Mouse (Mus musculus): ENCODE measurements around the gene Slc10a3. TPM values are rescaled to one million over a fixed set of nuclear protein-coding genes. Genes with fewer than 3 reads are reported as not detected.
"Not testable (repeated sequence)": the region's sequence is repeated elsewhere in the genome, so short reads cannot be mapped to it uniquely, and the experiment has no call there.

The Slc10a3 gene
- polyA plus RNA-seq, 1 experiment from 2014 or later, result 10.8 TPM

GRCm38 (mm10) chrX:74367512-74367911 lies 5.6 kb downstream of the Slc10a3 start:
- Histone ChIP-seq H3K4me1 (ENCODE audit: control insufficient read depth, insufficient read depth, low read length) (0 out of 2 replicates have a peak, but pooled peaks cover 3% of the 10 kb centered on the region), H3K27me3 (ENCODE audit: control insufficient read depth, insufficient read depth, low read length) (no peaks in the 10 kb centered on the region), H3K4me3 (ENCODE audit: low read depth, low read length) (peak overlapping the region; percentile 50), H3K27ac (replicated peaks; ENCODE audit: low read depth, low read length) (no peak overlapping the region), H3K36me3 (ENCODE audit: control insufficient read depth, insufficient read depth, low read length) (no peaks in the 10 kb centered on the region), H3K9me3 (ENCODE audit: control insufficient read depth, low read length) (no peaks in the 10 kb centered on the region), H3K4me2 (ENCODE audit: low read depth, severe bottlenecking) (peak overlapping the region; percentile 60), H3K9ac (ENCODE audit: low read length) (peak overlapping the region; percentile 74)
- no peak for DNase-seq (ENCODE audit: low spot score)
- ATAC-seq (ENCODE audit: insufficient number of reproducible peaks, low FRiP score, low TSS enrichment, low read depth), result no peak
- WGBS, result 68% methylated on average over 10 of the region's 10 CpGs

GRCm38 (mm10) chrX:74359171-74359570 lies 14.0 kb downstream of the Slc10a3 start:
- 33% methylated on average over 11 of the region's 11 CpGs for WGBS
- Histone ChIP-seq H3K27ac (replicated peaks; ENCODE audit: low read depth, low read length) (no peak overlapping the region), H3K4me2 (ENCODE audit: low read depth, severe bottlenecking) (no peak overlapping the region), H3K9ac (ENCODE audit: low read length) (no peak overlapping the region), H3K36me3 (ENCODE audit: control insufficient read depth, insufficient read depth, low read length) (no peaks in the 10 kb centered on the region), H3K4me1 (ENCODE audit: control insufficient read depth, insufficient read depth, low read length) (no peaks in the 10 kb centered on the region), H3K9me3 (ENCODE audit: control insufficient read depth, low read length) (no peaks in the 10 kb centered on the region), H3K4me3 (ENCODE audit: low read depth, low read length) (no peak overlapping the region), H3K27me3 (ENCODE audit: control insufficient read depth, insufficient read depth, low read length) (no peaks in the 10 kb centered on the region)
- DNase-seq (ENCODE audit: low spot score) (no peak), ATAC-seq (ENCODE audit: insufficient number of reproducible peaks, low FRiP score, low TSS enrichment, low read depth) (no peak)

- H3K4me3 ChIP-seq (ENCODE audit: low read depth, low read length); DNase-seq (ENCODE audit: low spot score); H3K36me3 ChIP-seq (ENCODE audit: control insufficient read depth, insufficient read depth, low read length); ATAC-seq (ENCODE audit: insufficient number of reproducible peaks, low FRiP score, low TSS enrichment, low read depth); H3K9ac ChIP-seq (ENCODE audit: low read length); H3K9me3 ChIP-seq (ENCODE audit: control insufficient read depth, low read length); H3K27ac ChIP-seq (replicated peaks; ENCODE audit: low read depth, low read length); H3K4me2 ChIP-seq (ENCODE audit: low read depth, severe bottlenecking); H3K27me3 ChIP-seq (ENCODE audit: control insufficient read depth, insufficient read depth, low read length); H3K4me1 ChIP-seq (ENCODE audit: control insufficient read depth, insufficient read depth, low read length): not testable (repeated sequence)
- 93% methylated on average over 3 of the region's 3 CpGs for WGBS
Measured at GRCm38 (mm10) chrX:74357069-74357468, 16.1 kb downstream of the Slc10a3 start.

DNA sequence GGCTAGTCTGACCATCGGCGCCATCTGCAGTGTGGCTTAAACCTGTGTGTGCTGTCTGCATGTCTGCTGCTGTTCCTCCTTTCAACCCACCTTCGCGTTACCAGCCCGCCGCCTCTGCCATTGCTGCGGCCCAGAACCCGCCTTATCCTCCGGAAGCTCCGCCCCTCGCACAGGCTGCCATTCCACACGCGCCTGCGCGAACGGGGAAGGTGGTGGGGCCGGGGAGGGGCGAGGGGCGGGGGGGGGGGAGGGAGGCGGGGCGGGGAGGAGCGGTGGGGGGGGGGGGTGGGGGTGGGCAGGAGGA lies 19.7 kb downstream of the Slc10a3 start, which contains the start of gene Lage3:
Lage3 (minus strand) TSS at position 152 of the 304 bp plus-strand sequence.
- Histone ChIP-seq H3K9me3 (ENCODE audit: control insufficient read depth, low read length) (no peaks in the 10 kb centered on the region), H3K4me1 (ENCODE audit: control insufficient read depth, insufficient read depth, low read length) (no peaks in the 10 kb centered on the region), H3K4me2 (ENCODE audit: low read depth, severe bottlenecking) (peak within 1 kb of the TSS; percentile 57), H3K27ac (replicated peaks; ENCODE audit: low read depth, low read length) (no peak within 1 kb of the TSS), H3K4me3 (ENCODE audit: low read depth, low read length) (peak within 1 kb of the TSS; percentile 43), H3K36me3 (ENCODE audit: control insufficient read depth, insufficient read depth, low read length) (no peaks in the 10 kb centered on the region), H3K27me3 (ENCODE audit: control insufficient read depth, insufficient read depth, low read length) (no peaks in the 10 kb centered on the region), H3K9ac (ENCODE audit: low read length) (peak within 1 kb of the TSS; percentile 66)
- ATAC-seq (ENCODE audit: insufficient number of reproducible peaks, low FRiP score, low TSS enrichment, low read depth) (peak; percentile 68), DNase-seq (ENCODE audit: low spot score) (peak; percentile 78)
- 18% methylated on average over 9 of the region's 22 CpGs for WGBS

DNA sequence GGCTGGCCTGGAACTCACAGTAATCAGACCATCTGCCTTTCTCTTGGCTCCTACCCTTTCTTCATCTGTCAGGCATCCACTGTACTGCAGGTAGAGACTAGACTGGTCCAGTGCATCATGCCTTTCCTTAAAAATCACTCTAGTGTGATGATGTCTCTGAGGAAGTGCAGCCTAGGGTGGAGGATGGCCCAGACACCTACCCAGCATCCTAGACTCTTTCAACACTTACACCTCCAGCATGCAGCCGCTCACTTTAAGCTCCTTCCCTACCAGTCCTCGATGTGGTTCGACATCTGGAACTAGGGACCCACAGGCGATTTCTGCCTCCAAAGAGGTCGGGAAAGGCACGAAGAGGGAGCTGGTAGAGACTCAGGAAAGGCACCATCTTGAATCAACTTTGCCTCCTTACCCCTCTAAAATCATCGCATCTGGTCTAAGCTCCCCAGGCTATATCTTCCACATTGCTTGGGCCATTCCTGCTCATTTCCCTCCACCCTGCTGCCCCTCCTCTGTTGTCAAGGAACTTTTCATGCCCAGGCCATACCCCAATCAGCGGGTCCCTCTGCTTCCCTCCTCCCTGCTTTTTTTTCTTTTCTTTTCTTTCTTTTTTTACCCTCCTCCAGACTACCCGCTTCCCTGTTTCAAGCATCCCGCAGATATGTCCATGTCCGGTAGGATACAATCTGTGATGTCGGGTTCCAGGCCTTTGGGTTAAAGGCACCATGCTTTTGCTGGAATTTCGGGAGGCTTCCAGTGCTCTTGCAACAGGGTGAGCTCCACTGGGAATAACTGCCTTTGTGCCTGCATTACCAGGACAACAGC lies 20.3 kb downstream of the Slc10a3 start:
- peak overlapping the region; percentile 57 for H3K4me2 ChIP-seq (ENCODE audit: low read depth, severe bottlenecking)
- DNase-seq (ENCODE audit: low spot score) (peak; percentile 26), ATAC-seq (ENCODE audit: insufficient number of reproducible peaks, low FRiP score, low TSS enrichment, low read depth) (peak; percentile 9; the same call in 1 of the 2 replicates)
- H3K36me3 ChIP-seq (ENCODE audit: control insufficient read depth, insufficient read depth, low read length), result no peaks in the 10 kb centered on the region
- no peaks in the 10 kb centered on the region for H3K27me3 ChIP-seq (ENCODE audit: control insufficient read depth, insufficient read depth, low read length)
- H3K27ac ChIP-seq (replicated peaks; ENCODE audit: low read depth, low read length), result no peak overlapping the region
- no peaks in the 10 kb centered on the region for H3K9me3 ChIP-seq (ENCODE audit: control insufficient read depth, low read length)
- WGBS, result 30% methylated on average over 13 of the region's 13 CpGs
- peak overlapping the region; percentile 66 for H3K9ac ChIP-seq (ENCODE audit: low read length)
- H3K4me3 ChIP-seq (ENCODE audit: low read depth, low read length), result peak overlapping the region; percentile 43
- no peaks in the 10 kb centered on the region for H3K4me1 ChIP-seq (ENCODE audit: control insufficient read depth, insufficient read depth, low read length)

DNA sequence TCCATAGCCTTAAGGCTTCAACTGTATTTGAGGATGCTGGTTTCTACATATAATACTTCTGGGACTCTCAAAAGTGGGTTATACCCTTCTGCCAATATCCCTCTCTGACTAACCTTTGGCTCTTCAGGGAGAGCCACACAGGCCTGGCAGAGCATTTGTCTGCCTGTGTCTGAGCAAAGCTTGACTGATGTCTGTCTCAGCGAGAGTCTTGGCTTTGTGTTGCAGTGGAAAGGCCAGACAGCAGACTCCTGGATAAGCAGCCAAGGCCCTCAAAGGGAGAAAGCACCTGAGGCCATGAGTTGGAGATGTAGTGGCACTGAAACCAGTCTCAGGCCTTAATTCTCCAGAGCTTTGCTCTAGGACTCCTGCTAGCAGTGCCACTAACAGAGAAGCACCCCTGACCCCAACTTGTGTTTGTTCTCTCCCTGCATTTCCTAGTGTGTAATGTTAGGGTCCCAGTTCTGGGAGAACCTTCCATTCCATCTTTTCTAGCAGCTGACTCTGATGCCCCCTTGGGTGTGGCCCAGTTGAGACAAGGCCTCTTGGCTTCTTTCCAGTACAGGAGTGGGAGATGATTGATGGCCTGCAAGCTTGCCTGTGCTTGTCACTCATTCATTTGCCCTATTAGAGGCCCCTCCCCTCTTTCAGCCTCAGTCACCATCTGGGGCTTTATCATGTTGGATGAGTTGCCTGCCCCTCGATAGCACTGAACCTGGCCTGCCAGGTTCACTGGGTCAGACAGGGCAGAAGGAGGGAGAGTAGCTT lies 42.8 kb downstream of the Slc10a3 start:
- Histone ChIP-seq H3K27ac (replicated peaks; ENCODE audit: low read depth, low read length) (no peak overlapping the region), H3K27me3 (ENCODE audit: control insufficient read depth, insufficient read depth, low read length) (no peaks in the 10 kb centered on the region), H3K9ac (ENCODE audit: low read length) (no peak overlapping the region), H3K4me3 (ENCODE audit: low read depth, low read length) (peak overlapping the region; percentile 45), H3K4me2 (ENCODE audit: low read depth, severe bottlenecking) (peak overlapping the region; percentile 58; the same call in 1 of the 2 replicates), H3K36me3 (ENCODE audit: control insufficient read depth, insufficient read depth, low read length) (no peaks in the 10 kb centered on the region; the same call in 1 of the 2 replicates), H3K4me1 (ENCODE audit: control insufficient read depth, insufficient read depth, low read length) (no peaks in the 10 kb centered on the region), H3K9me3 (ENCODE audit: control insufficient read depth, low read length) (no peaks in the 10 kb centered on the region)
- ATAC-seq (ENCODE audit: insufficient number of reproducible peaks, low FRiP score, low TSS enrichment, low read depth) (no peak), DNase-seq (ENCODE audit: low spot score) (no peak)
- WGBS, result 49% methylated on average over 2 of the region's 2 CpGs

GRCm38 (mm10) chrX:74329215-74329671 lies 43.9 kb downstream of the Slc10a3 start:
- WGBS, result 22% methylated on average over 10 of the region's 10 CpGs
- ATAC-seq (ENCODE audit: insufficient number of reproducible peaks, low FRiP score, low TSS enrichment, low read depth) (peak; percentile 57), DNase-seq (ENCODE audit: low spot score) (no peak)
- no peak overlapping the region for H3K27ac ChIP-seq (replicated peaks; ENCODE audit: low read depth, low read length)
- no peaks in the 10 kb centered on the region; the same call in 1 of the 2 replicates for H3K36me3 ChIP-seq (ENCODE audit: control insufficient read depth, insufficient read depth, low read length)
- H3K4me1 ChIP-seq (ENCODE audit: control insufficient read depth, insufficient read depth, low read length), result no peaks in the 10 kb centered on the region
- H3K9ac ChIP-seq (ENCODE audit: low read length), result peak overlapping the region; percentile 63
- H3K27me3 ChIP-seq (ENCODE audit: control insufficient read depth, insufficient read depth, low read length), result no peaks in the 10 kb centered on the region
- H3K9me3 ChIP-seq (ENCODE audit: control insufficient read depth, low read length), result no peaks in the 10 kb centered on the region
- peak overlapping the region; percentile 45 for H3K4me3 ChIP-seq (ENCODE audit: low read depth, low read length)
- peak overlapping the region; percentile 58 for H3K4me2 ChIP-seq (ENCODE audit: low read depth, severe bottlenecking)

GRCm38 (mm10) chrX:74328725-74329161 lies 44.4 kb downstream of the Slc10a3 start, which contains the start of gene Plxna3:
Gene Plxna3, plus strand, starts transcription at chrX:74329066.
- Histone ChIP-seq H3K4me3 (ENCODE audit: low read depth, low read length) (peak within 1 kb of the TSS; percentile 45), H3K4me1 (ENCODE audit: control insufficient read depth, insufficient read depth, low read length) (no peaks in the 10 kb centered on the region), H3K36me3 (ENCODE audit: control insufficient read depth, insufficient read depth, low read length) (no peaks in the 10 kb centered on the region; the same call in 1 of the 2 replicates), H3K9me3 (ENCODE audit: control insufficient read depth, low read length) (no peaks in the 10 kb centered on the region), H3K27me3 (ENCODE audit: control insufficient read depth, insufficient read depth, low read length) (no peaks in the 10 kb centered on the region), H3K27ac (replicated peaks; ENCODE audit: low read depth, low read length) (peak within 1 kb of the TSS; percentile 52; the same call in 1 of the 2 replicates), H3K4me2 (ENCODE audit: low read depth, severe bottlenecking) (peak within 1 kb of the TSS; percentile 58), H3K9ac (ENCODE audit: low read length) (peak within 1 kb of the TSS; percentile 63)
- WGBS, result 14% methylated on average over 18 of the region's 30 CpGs
- ATAC-seq (ENCODE audit: insufficient number of reproducible peaks, low FRiP score, low TSS enrichment, low read depth) (peak; percentile 91), DNase-seq (ENCODE audit: low spot score) (peak; percentile 80)
